Mouse (Mus musculus) fat pad, adult 2 months (tissue): Measurements from ENCODE around the gene Bloc1s5.
"Not testable (repeated sequence)": the region's sequence is repeated elsewhere in the genome, so short reads cannot be mapped to it uniquely, and the experiment has no call there.

Experiments
- DNase-seq: peaks from one replicate; pipeline ENCODE4 v3.0.0-alpha.2; 2011; ENCODE audit warnings: low read depth, low spot score; ENCODE audit errors: extremely low read depth

The Bloc1s5 gene

GRCm38 (mm10) chr13:38634800-38635269 is at the start of gene Bloc1s5:
Bloc1s5 (minus strand) TSS chr13:38635109.
- DNase-seq, result peak; percentile 30

GRCm38 (mm10) chr13:38672336-38672735 is 37.4 kb upstream of the Bloc1s5 start:
- no peak for DNase-seq

GRCm38 (mm10) chr13:38671451-38671850 is 36.5 kb upstream of the Bloc1s5 start:
- not testable (repeated sequence) for DNase-seq

GRCm38 (mm10) chr13:38670051-38670450 is 35.1 kb upstream of the Bloc1s5 start:
- no peak for DNase-seq

- no peak for DNase-seq
Measured at GRCm38 (mm10) chr13:38668514-38668913, 33.6 kb upstream of the Bloc1s5 start.

- no peak for DNase-seq
Measured at GRCm38 (mm10) chr13:38664753-38665152, 29.8 kb upstream of the Bloc1s5 start.

GRCm38 (mm10) chr13:38659524-38660136 is 24.7 kb upstream of the Bloc1s5 start:
- DNase-seq, result no peak

- DNase-seq, result peak; percentile 47
Measured at GRCm38 (mm10) chr13:38658528-38659280, 23.8 kb upstream of the Bloc1s5 start, which contains the start of gene Eef1e1. Eef1e1 (minus strand) TSS chr13:38659058.

GRCm38 (mm10) chr13:38657865-38658264 is 23.0 kb upstream of the Bloc1s5 start:
- DNase-seq, result no peak

- no peak for DNase-seq
Measured at GRCm38 (mm10) chr13:38650292-38650691, 15.4 kb upstream of the Bloc1s5 start.

GRCm38 (mm10) chr13:38649069-38649468 is 14.2 kb upstream of the Bloc1s5 start:
- no peak for DNase-seq

- DNase-seq, result no peak
Measured at GRCm38 (mm10) chr13:38641414-38641813, 6.5 kb upstream of the Bloc1s5 start.

- DNase-seq, result no peak
Measured at GRCm38 (mm10) chr13:38640961-38641360, 6.1 kb upstream of the Bloc1s5 start.

GRCm38 (mm10) chr13:38638694-38639093 is 3.8 kb upstream of the Bloc1s5 start:
- DNase-seq, result no peak

- DNase-seq, result no peak
Measured at GRCm38 (mm10) chr13:38634256-38634799, 581 bp downstream of the Bloc1s5 start.

- DNase-seq, result no peak
Measured at GRCm38 (mm10) chr13:38633287-38634000, 1.5 kb downstream of the Bloc1s5 start.

GRCm38 (mm10) chr13:38632556-38632955 is 2.4 kb downstream of the Bloc1s5 start:
- DNase-seq, result no peak

GRCm38 (mm10) chr13:38626229-38626525 is 8.7 kb downstream of the Bloc1s5 start:
- DNase-seq, result no peak

- no peak for DNase-seq
Measured at GRCm38 (mm10) chr13:38625492-38626228, 9.2 kb downstream of the Bloc1s5 start.

GRCm38 (mm10) chr13:38624292-38624902 is 10.5 kb downstream of the Bloc1s5 start:
- DNase-seq, result no peak
